Mouse (Mus musculus): ENCODE results near the gene Pglyrp2. TPM values are rescaled to one million over a fixed set of nuclear protein-coding genes. Genes with fewer than 3 reads are reported as not detected.
A peak's percentile ranks its signal among the peaks of the same experiment; 100 is the strongest.

Gene Pglyrp2
- 2.3 and 2.6 TPM in 2 replicates for polyA plus RNA-seq (2015; fragmentation: Nextera tagmentation; extraction: Ambion mirVana)

DNA sequence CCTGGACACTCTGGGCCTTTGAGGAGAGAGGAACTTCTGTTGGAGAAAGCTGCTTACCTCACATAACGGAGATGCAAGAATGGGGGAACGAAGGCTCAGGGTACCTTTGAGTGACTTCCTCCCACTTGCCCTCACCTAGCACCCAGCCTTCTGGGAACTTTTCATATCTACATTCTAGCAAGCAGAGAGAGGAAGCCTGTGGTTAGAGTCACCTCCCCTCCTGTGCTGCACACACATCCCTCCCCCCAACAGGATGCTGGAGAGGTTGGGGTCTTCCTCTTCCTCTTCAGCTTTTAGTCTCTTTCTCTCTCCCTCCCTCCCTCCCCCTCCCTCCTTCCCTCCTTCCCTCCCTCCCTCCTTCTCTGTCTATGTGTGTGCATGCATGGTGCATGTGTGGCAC, at the start of gene Pglyrp2:
Gene Pglyrp2, minus strand, starts transcription at position 134 of the 400 bp plus-strand sequence.
- Histone ChIP-seq H3K9ac (no peak within 1 kb of the TSS), H3K36me3 (no peaks in the 10 kb centered on the region), H3K9me3 (replicated peaks) (no peaks in the 10 kb centered on the region), H3K27ac (no peak within 1 kb of the TSS), H3K4me1 (replicated peaks) (peaks cover 10% of the 10 kb centered on the region), H3K4me3 (replicated peaks) (no peak within 1 kb of the TSS), H3K27me3 (no peaks in the 10 kb centered on the region), H3K4me2 (no peak within 1 kb of the TSS)
- 18% methylated on average over 2 of the region's 2 CpGs for WGBS (ENCODE audit: insufficient replicate concordance)
- DNase-seq (no peak), ATAC-seq (ENCODE audit: low read depth) (no peak)

DNA sequence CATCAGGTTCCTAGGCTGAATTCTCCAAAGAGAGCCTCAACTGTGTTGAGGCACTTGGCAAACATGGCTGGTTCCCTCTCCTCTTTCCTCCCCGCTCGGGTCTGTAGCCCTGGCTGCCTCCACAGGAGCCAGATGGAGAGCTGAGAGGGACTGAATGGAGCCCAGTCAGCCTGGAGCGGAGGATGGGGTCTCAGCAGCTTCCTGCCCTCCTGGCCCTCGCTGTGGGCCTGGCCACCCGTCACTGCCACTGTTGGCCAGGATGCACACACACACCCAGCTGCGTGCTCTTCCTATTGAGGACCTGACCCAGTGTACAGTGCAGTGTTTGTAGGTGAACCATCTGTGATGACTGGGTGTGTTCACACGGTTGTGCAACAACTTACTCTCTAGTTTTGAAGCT, 48.2 kb upstream of the Pglyrp2 start:
- ATAC-seq (ENCODE audit: low read depth): no peak
- H3K4me3 ChIP-seq (replicated peaks): no peak overlapping the region
- WGBS (ENCODE audit: insufficient replicate concordance): 52% methylated on average over 7 of the region's 7 CpGs

DNA sequence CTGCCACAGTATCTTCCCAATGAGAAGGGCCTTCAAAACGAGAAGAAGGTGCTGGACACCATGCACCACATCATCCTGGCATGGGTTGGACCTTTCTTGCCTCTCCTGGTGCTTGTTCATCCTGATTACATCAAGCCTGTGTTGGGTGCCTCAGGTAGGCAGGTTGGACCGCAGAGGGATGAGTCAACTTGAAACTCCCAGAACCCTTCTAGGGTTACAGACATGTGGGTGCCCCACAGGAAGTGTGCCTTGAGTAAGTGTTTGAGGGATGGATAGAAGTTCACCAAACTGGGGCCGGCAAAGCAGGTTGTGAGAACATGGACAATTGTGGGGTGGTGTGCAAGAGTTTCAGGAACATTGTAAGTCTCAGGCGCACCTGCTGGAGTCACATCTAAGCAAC, 46.8 kb upstream of the Pglyrp2 start:
- Histone ChIP-seq H3K4me1 (replicated peaks) (no peaks in the 10 kb centered on the region), H3K9ac (no peak overlapping the region), H3K9me3 (replicated peaks) (no peaks in the 10 kb centered on the region), H3K4me3 (replicated peaks) (no peak overlapping the region), H3K27me3 (no peaks in the 10 kb centered on the region), H3K4me2 (no peak overlapping the region), H3K36me3 (no peaks in the 10 kb centered on the region), H3K27ac (no peak overlapping the region)
- 61% methylated on average over 4 of the region's 4 CpGs for WGBS (ENCODE audit: insufficient replicate concordance)
- DNase-seq: no peak
- no peak for ATAC-seq (ENCODE audit: low read depth)

More for the DNA sequence above, 48.2 kb upstream of the Pglyrp2 start:
- H3K9me3 ChIP-seq (replicated peaks): no peaks in the 10 kb centered on the region
- no peaks in the 10 kb centered on the region for H3K36me3 ChIP-seq
- H3K27ac ChIP-seq: no peak overlapping the region
- H3K27me3 ChIP-seq: no peaks in the 10 kb centered on the region; the same call in 1 of the 2 replicates
- peaks cover 8% of the 10 kb centered on the region for H3K4me1 ChIP-seq (replicated peaks)
- H3K9ac ChIP-seq: no peak overlapping the region
- no peak for DNase-seq
- no peak overlapping the region for H3K4me2 ChIP-seq

DNA sequence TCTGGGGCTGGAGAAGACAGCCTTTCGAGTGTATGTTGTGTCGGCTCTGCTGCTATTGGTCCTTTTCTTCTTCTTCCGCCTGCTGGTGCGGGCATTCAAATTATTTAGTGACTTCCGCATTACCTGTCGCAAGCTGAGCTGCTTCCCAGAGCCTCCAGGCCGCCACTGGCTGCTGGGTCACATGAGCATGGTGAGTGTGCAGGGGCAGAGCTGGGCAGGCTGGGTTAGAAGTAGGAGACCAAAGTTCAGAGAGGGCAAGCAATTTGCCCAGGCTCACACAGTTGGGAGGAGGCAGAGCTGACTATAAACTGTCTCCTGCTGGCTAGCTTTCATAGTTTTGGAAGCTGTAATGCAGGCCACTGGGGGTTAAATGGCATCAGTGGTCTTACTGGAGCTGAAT, 44.5 kb upstream of the Pglyrp2 start:
- no peak overlapping the region for H3K9ac ChIP-seq
- ATAC-seq (ENCODE audit: low read depth) (no peak), DNase-seq (no peak)
- H3K9me3 ChIP-seq (replicated peaks): no peaks in the 10 kb centered on the region
- H3K4me3 ChIP-seq (replicated peaks): no peak overlapping the region
- no peaks in the 10 kb centered on the region for H3K36me3 ChIP-seq
- no peaks in the 10 kb centered on the region for H3K4me1 ChIP-seq (replicated peaks)
- H3K27me3 ChIP-seq: peaks cover 5% of the 10 kb centered on the region
- no peak overlapping the region for H3K4me2 ChIP-seq
- 42% methylated on average over 7 of the region's 7 CpGs for WGBS (ENCODE audit: insufficient replicate concordance)
- no peak overlapping the region for H3K27ac ChIP-seq

DNA sequence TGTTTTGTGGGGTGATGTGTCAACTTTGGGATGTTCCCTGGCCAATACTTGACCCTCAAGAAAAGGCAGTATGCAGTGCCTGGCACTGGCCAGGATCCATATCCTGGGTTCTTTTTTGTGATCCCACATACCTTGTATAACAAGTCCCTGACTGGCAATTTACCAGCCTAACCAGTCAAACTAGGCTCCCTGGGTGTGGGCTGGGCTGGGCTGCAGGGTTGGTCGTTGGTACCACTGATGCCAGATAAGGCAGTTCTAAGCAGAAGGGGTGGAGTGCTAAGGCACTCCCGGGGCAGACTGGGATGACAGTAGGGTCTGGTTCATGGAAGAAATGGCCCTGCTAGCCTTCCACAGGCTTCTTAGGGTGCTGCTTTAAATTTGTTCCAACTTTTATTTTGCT, 31.0 kb upstream of the Pglyrp2 start:
- 9% methylated on average over 2 of the region's 2 CpGs for WGBS (ENCODE audit: insufficient replicate concordance)
- H3K27ac ChIP-seq: no peak overlapping the region
- no peak overlapping the region for H3K9ac ChIP-seq
- H3K9me3 ChIP-seq (replicated peaks): no peaks in the 10 kb centered on the region
- H3K36me3 ChIP-seq: no peaks in the 10 kb centered on the region
- peak overlapping the region; percentile 37 for H3K4me2 ChIP-seq
- ATAC-seq (ENCODE audit: low read depth) (peak; percentile 97), DNase-seq (peak; percentile 44)
- no peak overlapping the region for H3K4me3 ChIP-seq (replicated peaks)
- peaks cover 32% of the 10 kb centered on the region for H3K27me3 ChIP-seq
- H3K4me1 ChIP-seq (replicated peaks): peaks cover 44% of the 10 kb centered on the region

DNA sequence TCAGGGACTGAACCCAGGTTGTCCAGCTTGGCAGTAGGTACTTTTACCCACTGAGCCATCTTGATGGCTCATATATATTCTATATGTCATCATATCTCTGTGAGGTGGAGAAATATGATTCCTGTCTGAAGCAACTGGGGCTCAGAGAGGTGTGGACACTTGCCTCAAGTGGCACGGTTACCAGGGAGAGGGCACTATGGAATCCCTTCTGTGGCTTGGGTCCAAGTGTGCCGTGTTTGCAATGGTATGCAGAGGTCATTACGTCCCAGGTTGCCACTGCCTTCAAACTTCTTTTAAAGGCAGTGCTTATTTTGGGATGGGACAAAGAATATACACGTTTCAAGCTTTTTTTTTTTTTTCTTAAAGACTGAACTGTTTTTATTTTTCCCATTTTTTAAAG, 30.2 kb upstream of the Pglyrp2 start:
- Histone ChIP-seq H3K36me3 (no peaks in the 10 kb centered on the region), H3K4me2 (no peak overlapping the region), H3K27me3 (peaks cover 36% of the 10 kb centered on the region), H3K9ac (no peak overlapping the region), H3K9me3 (replicated peaks) (no peaks in the 10 kb centered on the region; the same call in 1 of the 2 replicates), H3K4me1 (replicated peaks) (peaks cover 44% of the 10 kb centered on the region), H3K27ac (no peak overlapping the region), H3K4me3 (replicated peaks) (no peak overlapping the region)
- DNase-seq (no peak), ATAC-seq (ENCODE audit: low read depth) (no peak)
- WGBS (ENCODE audit: insufficient replicate concordance): 67% methylated on average over 4 of the region's 4 CpGs

DNA sequence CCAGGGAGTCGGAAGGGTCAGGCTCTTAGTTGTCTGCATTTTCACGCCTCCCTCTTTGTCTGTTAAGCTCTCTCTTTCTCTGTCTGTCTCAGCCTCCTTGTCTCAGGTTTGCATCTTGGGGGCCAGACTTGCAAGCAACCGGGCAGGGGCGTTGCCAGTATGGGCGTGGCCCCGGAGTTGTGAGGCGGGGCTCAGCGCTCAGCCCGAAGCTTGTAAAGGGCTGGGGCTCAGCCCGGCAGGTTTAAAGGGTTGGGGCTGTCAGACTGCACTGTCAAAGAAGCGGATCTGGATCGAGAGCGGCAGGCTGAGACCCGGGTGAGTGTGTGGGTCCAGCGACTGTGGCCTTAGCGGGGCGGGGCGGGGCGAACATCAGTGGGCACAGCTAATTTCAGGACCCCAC, 28.5 kb upstream of the Pglyrp2 start, which contains the start of gene Cyp4f39:
Gene Cyp4f39, plus strand, starts transcription at position 242 of the 400 bp plus-strand sequence.
- WGBS (ENCODE audit: insufficient replicate concordance): 3% methylated on average over 19 of the region's 19 CpGs
- Histone ChIP-seq H3K4me2 (peak within 1 kb of the TSS; percentile 63), H3K4me1 (replicated peaks) (peaks cover 44% of the 10 kb centered on the region), H3K9me3 (replicated peaks) (no peaks in the 10 kb centered on the region; the same call in 1 of the 2 replicates), H3K9ac (peak within 1 kb of the TSS; percentile 41), H3K36me3 (no peaks in the 10 kb centered on the region), H3K27me3 (peaks cover 36% of the 10 kb centered on the region), H3K4me3 (replicated peaks) (peak within 1 kb of the TSS; percentile 41), H3K27ac (no peak within 1 kb of the TSS)
- peak; percentile 66 for ATAC-seq (ENCODE audit: low read depth)
- DNase-seq: peak; percentile 57

DNA sequence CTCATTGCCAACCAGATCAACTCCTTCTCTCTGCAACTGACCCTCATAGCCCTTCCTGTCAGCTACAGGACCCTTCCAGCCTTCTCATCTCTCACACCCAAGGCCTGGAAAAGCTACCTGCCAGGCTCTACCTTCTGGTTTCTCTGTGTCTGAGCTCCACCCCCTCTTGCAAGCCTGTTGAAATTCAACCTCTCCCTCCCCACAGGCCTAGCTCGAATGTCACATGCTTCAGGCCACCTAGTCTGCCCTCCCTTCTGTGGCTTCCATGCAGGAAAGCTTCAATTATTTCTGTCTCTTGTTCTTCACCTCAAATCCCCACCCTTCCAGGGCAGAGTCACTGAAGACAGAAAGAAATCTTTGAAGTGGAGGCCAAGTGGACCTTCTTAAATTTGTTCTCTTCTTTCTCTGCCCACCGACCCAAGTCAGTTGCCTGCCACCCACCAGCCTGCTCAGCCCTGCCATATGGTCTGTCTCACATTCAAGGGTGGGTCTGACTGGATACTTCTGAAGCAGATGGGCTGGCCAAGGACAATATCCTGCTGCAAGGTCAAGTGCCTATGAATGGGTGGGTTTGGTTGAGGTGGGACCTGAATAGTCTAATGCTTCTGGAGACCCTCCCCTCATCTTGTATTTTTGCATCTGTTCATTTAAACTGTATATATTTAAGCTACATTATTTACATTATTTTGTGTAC, 27.0 kb upstream of the Pglyrp2 start:
- Histone ChIP-seq H3K4me3 (replicated peaks) (no peak overlapping the region), H3K9ac (no peak overlapping the region), H3K36me3 (no peaks in the 10 kb centered on the region), H3K4me1 (replicated peaks) (peaks cover 37% of the 10 kb centered on the region), H3K27me3 (peaks cover 36% of the 10 kb centered on the region), H3K4me2 (no peak overlapping the region), H3K9me3 (replicated peaks) (no peaks in the 10 kb centered on the region; the same call in 1 of the 2 replicates), H3K27ac (no peak overlapping the region)
- 38% methylated on average over 2 of the region's 2 CpGs for WGBS (ENCODE audit: insufficient replicate concordance)
- no peak for DNase-seq
- no peak for ATAC-seq (ENCODE audit: low read depth)

DNA sequence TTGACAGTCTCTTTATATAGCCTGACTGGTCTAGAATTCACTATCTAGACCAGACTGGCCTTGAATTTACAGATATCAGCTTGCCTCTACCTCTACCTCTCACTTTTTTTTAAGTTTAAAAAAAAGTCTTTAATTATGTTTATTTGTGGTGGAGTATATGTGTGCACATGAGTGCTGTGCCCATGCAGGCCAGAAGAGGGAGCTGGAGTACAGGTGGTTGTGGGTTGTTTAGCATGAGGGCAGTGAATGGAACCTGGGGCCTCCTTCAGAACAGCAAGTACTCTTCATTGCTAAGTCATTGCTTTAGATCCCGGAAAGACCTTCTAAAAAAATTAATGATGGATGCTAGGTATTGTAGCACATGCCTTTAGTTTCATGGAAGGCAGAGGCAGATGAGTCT, 25.1 kb upstream of the Pglyrp2 start:
- ATAC-seq (ENCODE audit: low read depth): no peak
- WGBS (ENCODE audit: insufficient replicate concordance): 69% methylated on average over 1 of the region's 1 CpGs
- no peak overlapping the region for H3K9ac ChIP-seq
- H3K27ac ChIP-seq: no peak overlapping the region
- H3K4me3 ChIP-seq (replicated peaks): no peak overlapping the region
- no peak overlapping the region for H3K4me2 ChIP-seq
- H3K4me1 ChIP-seq (replicated peaks): peaks cover 22% of the 10 kb centered on the region
- no peaks in the 10 kb centered on the region; the same call in 1 of the 2 replicates for H3K9me3 ChIP-seq (replicated peaks)
- no peak for DNase-seq
- H3K27me3 ChIP-seq: peaks cover 29% of the 10 kb centered on the region
- H3K36me3 ChIP-seq: no peaks in the 10 kb centered on the region

DNA sequence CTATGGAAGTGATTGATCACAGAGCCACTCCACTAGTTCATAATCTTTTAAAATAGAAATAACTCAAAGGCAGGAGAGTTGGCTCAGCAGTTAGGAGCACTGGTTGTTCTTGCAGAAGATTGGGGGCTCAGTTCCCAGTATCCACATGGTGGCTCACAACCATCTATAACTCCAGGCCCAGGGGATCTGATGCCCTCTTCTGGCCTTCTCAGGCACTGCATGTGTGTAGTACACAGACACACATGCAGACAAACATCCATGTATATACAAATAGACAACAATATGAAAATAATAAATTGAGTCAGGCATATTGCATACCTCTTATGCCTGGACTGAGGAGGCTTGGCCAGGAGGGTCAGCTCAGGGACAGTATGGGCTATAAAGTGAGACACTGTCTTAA, 23.2 kb upstream of the Pglyrp2 start:
- Histone ChIP-seq H3K4me1 (replicated peaks) (peaks cover 3% of the 10 kb centered on the region), H3K9ac (no peak overlapping the region), H3K4me2 (no peak overlapping the region), H3K36me3 (no peaks in the 10 kb centered on the region), H3K27me3 (peaks cover 19% of the 10 kb centered on the region), H3K4me3 (replicated peaks) (no peak overlapping the region), H3K27ac (no peak overlapping the region), H3K9me3 (replicated peaks) (no peaks in the 10 kb centered on the region; the same call in 1 of the 2 replicates)
- ATAC-seq (ENCODE audit: low read depth) (no peak), DNase-seq (no peak)

DNA sequence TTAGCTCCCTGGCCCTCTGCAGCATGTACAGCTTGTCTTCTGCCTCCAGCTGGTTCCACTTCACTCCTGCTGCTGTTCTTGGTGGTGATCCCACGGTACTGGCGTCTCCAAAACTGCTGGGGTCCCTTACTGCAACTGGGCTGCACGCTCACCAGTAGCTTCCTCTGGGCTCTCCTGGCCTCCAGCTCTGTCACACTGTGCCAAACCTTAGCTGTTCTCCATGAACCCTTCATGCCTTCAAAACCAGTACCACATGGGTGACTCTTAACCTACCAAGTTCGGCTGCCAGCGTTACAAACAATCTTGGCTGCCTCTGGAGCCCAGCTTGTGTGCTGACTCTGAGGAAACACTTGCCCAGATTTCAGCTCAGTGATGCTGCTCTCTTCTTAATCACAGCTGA, 21.0 kb upstream of the Pglyrp2 start:
- no peak overlapping the region for H3K4me3 ChIP-seq (replicated peaks)
- no peak overlapping the region for H3K27ac ChIP-seq
- peaks cover 12% of the 10 kb centered on the region for H3K27me3 ChIP-seq
- H3K36me3 ChIP-seq: no peaks in the 10 kb centered on the region
- no peak for ATAC-seq (ENCODE audit: low read depth)
- DNase-seq: no peak
- WGBS (ENCODE audit: insufficient replicate concordance): 60% methylated on average over 5 of the region's 5 CpGs
- H3K9ac ChIP-seq: no peak overlapping the region
- H3K9me3 ChIP-seq (replicated peaks): no peaks in the 10 kb centered on the region; the same call in 1 of the 2 replicates
- H3K4me1 ChIP-seq (replicated peaks): no peaks in the 10 kb centered on the region
- no peak overlapping the region for H3K4me2 ChIP-seq

DNA sequence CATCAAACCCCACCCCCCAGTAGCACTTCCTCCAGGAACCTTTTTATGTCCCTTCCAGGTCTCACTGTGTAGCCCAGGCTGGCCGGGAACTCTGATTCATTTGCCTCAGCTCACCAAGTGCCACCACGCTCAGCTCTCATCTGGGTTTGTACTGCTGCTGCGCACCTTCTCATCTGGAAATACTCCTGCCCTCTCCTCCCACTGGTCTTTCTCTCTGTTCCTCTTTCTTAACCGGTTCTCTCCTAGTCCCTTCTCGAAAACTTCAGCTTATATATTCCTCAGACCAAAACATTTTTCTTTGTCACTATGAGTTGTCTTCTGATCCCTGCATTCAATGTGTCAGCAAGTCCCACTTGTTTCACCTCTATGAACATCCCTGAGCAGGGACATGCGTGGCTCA, 19.3 kb upstream of the Pglyrp2 start:
- no peak overlapping the region for H3K4me3 ChIP-seq (replicated peaks)

More for the DNA sequence above, 19.3 kb upstream of the Pglyrp2 start:
- no peaks in the 10 kb centered on the region for H3K9me3 ChIP-seq (replicated peaks)
- peaks cover 8% of the 10 kb centered on the region for H3K27me3 ChIP-seq
- 41% methylated on average over 6 of the region's 6 CpGs for WGBS (ENCODE audit: insufficient replicate concordance)
- DNase-seq (no peak), ATAC-seq (ENCODE audit: low read depth) (no peak)
- H3K36me3 ChIP-seq: no peaks in the 10 kb centered on the region
- no peak overlapping the region for H3K4me2 ChIP-seq
- no peaks in the 10 kb centered on the region for H3K4me1 ChIP-seq (replicated peaks)
- H3K9ac ChIP-seq: no peak overlapping the region
- H3K27ac ChIP-seq: no peak overlapping the region

Data from liver, embryonic 13.5 days (tissue).